Mouse (Mus musculus) E14TG2a.4 (cell line): ENCODE results near the gene Abr.

Experiments
- H3K27me3 ChIP-seq: 2 replicates; pipeline ENCODE4 v1.6.1; 2014; ENCODE audit warnings: low read length, control low read depth; ENCODE audit not compliant: insufficient read depth
- H3K36me3 ChIP-seq: 2 replicates; pipeline ENCODE4 v1.6.1; 2014; ENCODE audit warnings: low read length, control low read depth; ENCODE audit not compliant: insufficient read depth
- H3K4me1 ChIP-seq: replicated peaks from 2 replicates; pipeline ENCODE4 v1.6.1; 2014; ENCODE audit warnings: low read depth, low read length, control low read depth
- H3K4me3 ChIP-seq: replicated peaks from 2 replicates; pipeline ENCODE4 v1.5.1; 2014; ENCODE audit warnings: mild to moderate bottlenecking, low read length
- H3K9me3 ChIP-seq: 2 replicates; pipeline ENCODE4 v1.6.1; 2014; ENCODE audit warnings: low read length, control low read depth
- CTCF ChIP-seq: conservative IDR thresholded peaks from 2 replicates; pipeline ENCODE4 v1.5.1; 2014; ENCODE audit warnings: low read length
- NANOG ChIP-seq: IDR thresholded peaks from 2 replicates; pipeline ENCODE4 v1.6.1; 2014; ENCODE audit warnings: borderline replicate concordance, low read length, mixed read lengths
- POU5F1 ChIP-seq: IDR thresholded peaks from 2 replicates; pipeline ENCODE4 v1.6.1; 2014; ENCODE audit warnings: low read length, borderline replicate concordance

Gene Abr

DNA sequence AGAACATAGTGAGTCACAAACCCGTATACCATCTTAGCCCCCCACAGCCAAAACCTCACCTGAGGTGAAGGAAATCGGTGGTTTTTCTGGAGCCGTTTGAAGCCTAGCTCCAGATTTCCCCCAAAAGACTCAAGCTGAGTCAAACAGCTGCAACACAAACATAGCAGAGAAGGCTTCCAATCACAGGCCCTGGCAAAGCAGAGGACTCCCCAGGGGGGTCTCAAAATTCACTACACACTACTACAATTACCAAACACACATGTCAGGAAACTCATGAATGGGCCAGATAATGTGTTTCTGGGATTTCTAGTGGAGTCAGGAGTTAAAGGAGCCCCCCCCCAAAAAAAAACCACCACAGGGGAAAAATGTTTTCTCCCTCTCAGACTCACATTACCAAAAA lies 56.0 kb downstream of the Abr start:
- Histone ChIP-seq H3K4me3 (no peak overlapping the region), H3K36me3 (no peaks in the 10 kb centered on the region), H3K9me3 (no peaks in the 10 kb centered on the region), H3K4me1 (peaks cover 47% of the 10 kb centered on the region), H3K27me3 (peaks cover 29% of the 10 kb centered on the region)
- TF ChIP-seq POU5F1 (no peak), CTCF (no peak), NANOG (no peak)

- Histone ChIP-seq H3K36me3 (peaks cover 5% of the 10 kb centered on the region; the same call in 1 of the 2 replicates), H3K4me3 (no peak overlapping the region), H3K4me1 (peaks cover 40% of the 10 kb centered on the region), H3K9me3 (no peaks in the 10 kb centered on the region), H3K27me3 (no peaks in the 10 kb centered on the region)
- TF ChIP-seq NANOG (no peak), CTCF (no peak), POU5F1 (no peak)
These were observed 59.5 kb downstream of the Abr start for GRCm38 (mm10) chr11:76562584-76562983.

GRCm38 (mm10) chr11:76562165-76562564 lies 59.9 kb downstream of the Abr start:
- no peak overlapping the region for H3K4me3 ChIP-seq
- peaks cover 5% of the 10 kb centered on the region; the same call in 1 of the 2 replicates for H3K36me3 ChIP-seq
- no peak for TF ChIP-seq CTCF
- no peak for TF ChIP-seq NANOG
- TF ChIP-seq POU5F1: no peak
- no peaks in the 10 kb centered on the region for H3K9me3 ChIP-seq
- peaks cover 40% of the 10 kb centered on the region for H3K4me1 ChIP-seq
- no peaks in the 10 kb centered on the region for H3K27me3 ChIP-seq

- Histone ChIP-seq H3K27me3 (no peaks in the 10 kb centered on the region), H3K4me1 (peaks cover 26% of the 10 kb centered on the region), H3K36me3 (peaks cover 5% of the 10 kb centered on the region; the same call in 1 of the 2 replicates), H3K4me3 (no peak overlapping the region), H3K9me3 (no peaks in the 10 kb centered on the region)
- no peak for TF ChIP-seq POU5F1
- TF ChIP-seq NANOG: no peak
- no peak for TF ChIP-seq CTCF
These were observed 64.3 kb downstream of the Abr start for GRCm38 (mm10) chr11:76557837-76558236.

DNA sequence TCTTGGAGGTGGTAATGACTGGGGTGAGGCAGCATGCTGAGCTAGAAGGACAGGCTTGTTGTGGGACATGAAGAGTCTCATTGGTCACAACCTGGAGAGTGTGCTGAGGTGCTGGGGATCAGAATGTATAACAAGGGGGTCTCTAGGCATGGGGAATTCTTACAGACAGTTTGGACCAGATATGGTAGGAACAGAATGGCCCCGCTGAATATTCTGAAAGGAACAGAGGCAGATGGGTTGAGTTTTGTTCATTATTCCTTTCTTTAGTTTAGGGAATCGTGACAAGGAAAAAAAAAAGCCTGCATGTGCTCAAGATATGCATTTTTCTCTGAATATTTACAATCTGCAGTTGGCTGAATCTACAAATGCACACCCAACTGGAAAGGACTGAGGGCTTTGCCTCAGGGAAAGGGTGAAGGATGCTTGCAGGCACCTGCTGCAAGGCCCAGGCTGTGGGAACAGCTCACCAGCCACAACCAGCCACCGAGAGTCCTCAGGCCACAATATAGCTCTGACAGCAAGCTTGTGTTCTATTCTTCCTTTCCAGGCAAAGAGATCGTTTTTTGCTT lies 73.9 kb downstream of the Abr start:
- Histone ChIP-seq H3K4me1 (peaks cover 35% of the 10 kb centered on the region), H3K27me3 (no peaks in the 10 kb centered on the region), H3K4me3 (no peak overlapping the region), H3K36me3 (no peaks in the 10 kb centered on the region), H3K9me3 (no peaks in the 10 kb centered on the region)
- TF ChIP-seq NANOG: no peak
- TF ChIP-seq CTCF: no peak
- TF ChIP-seq POU5F1: no peak

DNA sequence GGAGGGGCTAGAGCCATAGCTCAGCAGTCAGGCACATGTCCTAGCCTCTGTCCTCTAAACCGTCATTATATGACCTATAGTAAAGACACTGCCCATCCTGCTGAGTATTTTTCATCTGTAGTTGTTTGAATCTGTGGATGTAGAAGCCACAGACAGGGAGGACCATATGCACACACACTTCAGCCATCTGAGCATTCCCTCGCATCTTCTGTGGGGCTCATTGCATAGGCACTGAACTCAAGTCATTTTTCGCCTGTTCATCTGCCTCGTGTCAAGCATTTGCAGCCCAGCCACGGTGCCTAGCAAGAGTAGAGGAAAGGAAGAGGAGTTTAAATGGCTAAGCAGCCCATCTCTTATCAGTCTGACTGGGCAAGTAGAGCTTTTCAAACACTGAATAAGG lies 74.7 kb downstream of the Abr start:
- H3K4me1 ChIP-seq: peaks cover 40% of the 10 kb centered on the region
- H3K36me3 ChIP-seq: no peaks in the 10 kb centered on the region
- TF ChIP-seq NANOG (no peak), CTCF (no peak)
- no peak overlapping the region for H3K4me3 ChIP-seq
- no peaks in the 10 kb centered on the region for H3K9me3 ChIP-seq
- H3K27me3 ChIP-seq: no peaks in the 10 kb centered on the region

DNA sequence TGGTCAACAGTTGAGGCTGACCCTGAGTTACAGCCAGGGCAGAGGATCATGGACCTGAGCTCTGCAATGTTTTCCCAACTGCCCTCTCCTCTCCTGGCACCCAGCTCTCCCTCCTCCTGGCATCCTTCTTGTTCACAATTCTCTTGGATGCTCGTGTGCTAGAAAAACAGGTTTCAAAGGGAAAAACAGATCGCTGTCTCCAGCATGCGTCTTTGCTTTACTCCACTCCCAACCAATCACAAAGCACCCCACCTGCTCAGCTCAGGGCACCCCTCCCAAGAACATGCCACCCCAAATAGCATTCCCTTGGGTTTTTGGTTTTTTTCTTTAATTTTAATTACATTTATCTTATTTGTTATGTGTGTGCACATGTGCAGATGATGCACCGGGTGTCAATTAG lies 75.7 kb downstream of the Abr start:
- H3K9me3 ChIP-seq: no peaks in the 10 kb centered on the region
- H3K27me3 ChIP-seq: no peaks in the 10 kb centered on the region
- no peak overlapping the region for H3K4me3 ChIP-seq
- peaks cover 40% of the 10 kb centered on the region for H3K4me1 ChIP-seq
- H3K36me3 ChIP-seq: no peaks in the 10 kb centered on the region
- no peak for TF ChIP-seq POU5F1
- TF ChIP-seq NANOG: no peak
- no peak for TF ChIP-seq CTCF

- H3K27me3 ChIP-seq: no peaks in the 10 kb centered on the region
- H3K4me1 ChIP-seq: peaks cover 44% of the 10 kb centered on the region
- H3K36me3 ChIP-seq: no peaks in the 10 kb centered on the region
- TF ChIP-seq NANOG (no peak), CTCF (no peak), POU5F1 (no peak)
- no peak overlapping the region for H3K4me3 ChIP-seq
- H3K9me3 ChIP-seq: no peaks in the 10 kb centered on the region
These were observed 78.8 kb downstream of the Abr start for GRCm38 (mm10) chr11:76543300-76543699.

DNA sequence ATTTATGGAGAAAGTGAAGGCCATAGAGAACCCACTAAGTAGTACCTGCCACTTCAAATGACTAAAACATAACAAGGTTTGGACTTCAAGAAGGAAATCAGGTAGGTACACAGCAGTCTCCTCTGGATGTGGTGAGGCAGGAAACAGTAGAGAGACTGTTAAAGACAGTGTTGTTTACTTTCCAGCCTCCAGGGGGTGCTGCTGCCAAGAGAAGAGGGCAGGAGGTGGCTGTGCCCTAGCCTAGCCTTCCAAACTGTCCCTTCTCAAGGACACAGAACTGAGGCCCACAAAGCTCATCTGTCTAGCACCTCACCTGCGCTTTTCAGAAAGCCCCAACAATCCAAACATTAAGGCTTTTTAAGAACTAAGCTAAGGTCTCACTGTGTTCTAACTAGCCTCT lies 81.1 kb downstream of the Abr start:
- Histone ChIP-seq H3K27me3 (no peaks in the 10 kb centered on the region), H3K4me1 (peaks cover 39% of the 10 kb centered on the region), H3K9me3 (no peaks in the 10 kb centered on the region), H3K4me3 (no peak overlapping the region), H3K36me3 (no peaks in the 10 kb centered on the region)
- TF ChIP-seq POU5F1 (no peak), CTCF (peak; percentile 69)
